Mouse (Mus musculus) embryonic facial prominence, embryonic 10.5 days (tissue): ENCODE results near the gene Osbp2. TPM values are rescaled to one million over a fixed set of nuclear protein-coding genes. Genes with fewer than 3 reads are reported as not detected.

Experiments used
- DNase-seq: peaks from one replicate; pipeline ENCODE4 v3.0.0-alpha.2; 2017; ENCODE audit warnings: low spot score
- H3K27ac ChIP-seq: fragments of 300-500 bp; sonication (generic); replicated peaks from 2 replicates; pipeline ENCODE4 v1.5.1; 2016; ENCODE audit warnings: mild to moderate bottlenecking
- H3K27me3 ChIP-seq: fragments of 300-500 bp; sonication (generic); replicated peaks from 2 replicates; pipeline ENCODE4 v1.6.1; 2016; ENCODE audit warnings: low read depth, mild to moderate bottlenecking; ENCODE audit not compliant: poor library complexity, severe bottlenecking
- H3K36me3 ChIP-seq: fragments of 300-500 bp; sonication (generic); replicated peaks from 2 replicates; pipeline ENCODE4 v1.6.1; 2016; ENCODE audit warnings: mild to moderate bottlenecking, moderate library complexity
- H3K4me1 ChIP-seq: fragments of 300-500 bp; sonication (generic); 2 replicates; pipeline ENCODE4 v1.6.1; 2016
- H3K4me3 ChIP-seq: fragments of 300-500 bp; sonication (generic); 2 replicates; pipeline ENCODE4 v1.5.1; 2016; ENCODE audit warnings: mild to moderate bottlenecking, moderate library complexity
- H3K9me3 ChIP-seq: fragments of 300-500 bp; sonication (generic); 2 replicates; pipeline ENCODE4 v1.6.1; 2016; ENCODE audit warnings: mild to moderate bottlenecking
- WGBS: fragments of 180-500 bp; shearing (Covaris S2); methylation state at CpG from one replicate; pipeline ENCODE4 v1.1.7; 2016; 5-methylcytosine and 5-hydroxymethylcytosine counted together
- polyA plus RNA-seq: library from polyadenylated mRNA; unstranded; fragments of >200 nt; fragmentation: Nextera tagmentation; extraction: Ambion mirVana; gene quantifications from 2 replicates; pipeline ENCODE4 v1.2.1, GENCODE M21; 2016

Osbp2 gene
- polyA plus RNA-seq, 1 experiment from 2014 or later = 1.2 TPM

DNA sequence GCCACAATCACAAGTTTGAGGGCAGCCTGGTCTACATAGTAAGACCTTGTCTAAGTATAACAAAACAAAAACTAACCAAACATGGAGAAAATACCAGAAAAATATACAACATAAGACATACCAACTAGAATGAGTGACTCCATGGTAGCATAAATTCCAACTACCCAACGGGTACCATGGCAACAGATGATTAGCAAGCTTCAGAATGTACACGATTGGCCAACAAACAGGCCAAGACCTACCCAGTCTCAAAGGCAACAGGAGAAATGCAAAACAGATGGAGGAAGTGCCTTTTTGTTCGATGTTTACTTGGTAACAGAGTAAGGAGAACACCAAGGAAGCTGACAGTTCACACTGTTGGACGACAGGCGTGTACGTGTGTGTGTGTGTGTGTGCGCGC lies 96.7 kb downstream of the Osbp2 start:
- H3K27ac ChIP-seq = no peak overlapping the region
- 83% methylated on average over 8 of the region's 8 CpGs for WGBS

DNA sequence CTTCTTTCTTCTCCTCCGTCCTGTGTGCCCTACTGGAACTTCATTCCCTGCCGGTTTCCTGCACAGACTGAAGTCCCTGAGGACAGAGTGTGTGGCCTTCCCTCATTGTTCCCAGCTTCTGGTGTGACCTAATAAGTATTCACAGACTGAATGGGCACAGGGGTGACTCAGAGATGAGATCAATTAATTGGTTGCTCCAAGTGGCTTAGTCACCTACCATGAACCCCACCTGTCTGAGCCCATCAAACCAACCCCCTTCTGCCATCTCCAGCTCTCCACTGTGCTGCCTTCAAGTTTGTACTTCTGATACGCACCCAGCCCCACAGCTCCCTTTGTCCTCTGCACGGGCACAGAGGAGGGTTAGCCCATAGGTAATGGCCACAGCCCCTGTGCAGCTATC lies 99.4 kb downstream of the Osbp2 start:
- peaks cover 18% of the 10 kb centered on the region for H3K4me1 ChIP-seq
- H3K27me3 ChIP-seq = peaks cover 53% of the 10 kb centered on the region
- DNase-seq = no peak
- WGBS = 47% methylated on average over 4 of the region's 4 CpGs
- no peak overlapping the region for H3K4me3 ChIP-seq
- H3K36me3 ChIP-seq = no peaks in the 10 kb centered on the region
- no peak overlapping the region for H3K27ac ChIP-seq
- H3K9me3 ChIP-seq = no peaks in the 10 kb centered on the region

More for the DNA sequence above, 96.7 kb downstream of the Osbp2 start:
- H3K27me3 ChIP-seq = peaks cover 34% of the 10 kb centered on the region
- DNase-seq = no peak
- no peak overlapping the region for H3K4me3 ChIP-seq
- H3K36me3 ChIP-seq = no peaks in the 10 kb centered on the region
- H3K4me1 ChIP-seq = peaks cover 9% of the 10 kb centered on the region; the same call in 1 of the 2 replicates
- H3K9me3 ChIP-seq = no peaks in the 10 kb centered on the region

DNA sequence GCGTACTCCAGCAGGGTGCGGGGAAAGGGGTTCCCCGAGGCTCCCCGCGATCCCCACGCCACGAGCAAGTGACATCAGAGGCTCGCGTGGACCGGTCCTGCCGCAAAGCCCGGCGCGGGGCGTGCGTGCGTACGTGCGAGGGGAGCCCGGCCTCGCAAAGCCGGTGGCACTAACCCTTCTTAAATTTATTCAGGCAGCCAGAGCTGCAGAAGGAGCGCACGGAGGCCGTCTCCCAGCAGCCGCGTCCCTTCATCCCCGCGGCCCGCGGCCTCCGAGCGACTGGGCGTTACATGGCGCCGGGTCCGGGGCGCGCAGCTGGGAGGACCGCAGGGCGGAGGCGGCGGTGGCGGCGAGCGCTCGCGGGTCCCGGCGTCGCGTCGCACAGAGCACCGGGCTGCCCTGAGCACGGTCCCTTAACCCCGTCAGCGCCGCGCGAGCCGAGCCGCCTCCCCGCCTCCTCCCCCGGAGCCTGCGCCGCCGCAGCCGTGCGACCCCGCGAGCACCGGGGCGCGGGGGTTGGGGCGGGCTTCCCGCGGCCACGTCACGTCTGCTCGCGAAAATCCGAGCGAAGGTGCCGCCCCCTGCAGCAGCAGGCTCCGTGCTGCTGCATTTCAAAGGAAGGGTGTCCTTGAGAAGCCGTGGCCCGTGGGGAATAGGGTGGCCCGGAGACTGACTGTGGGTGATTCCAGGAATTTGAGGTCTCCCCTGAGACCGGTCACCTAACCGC lies 101.8 kb downstream of the Osbp2 start:
- under 1% methylated on average over 90 of the region's 90 CpGs for WGBS
- Histone ChIP-seq H3K27ac (peak overlapping the region; percentile 70), H3K4me3 (peak overlapping the region; percentile 75), H3K9me3 (no peaks in the 10 kb centered on the region), H3K4me1 (peaks cover 18% of the 10 kb centered on the region), H3K36me3 (no peaks in the 10 kb centered on the region), H3K27me3 (peaks cover 63% of the 10 kb centered on the region)
- peak; percentile 57 for DNase-seq

DNA sequence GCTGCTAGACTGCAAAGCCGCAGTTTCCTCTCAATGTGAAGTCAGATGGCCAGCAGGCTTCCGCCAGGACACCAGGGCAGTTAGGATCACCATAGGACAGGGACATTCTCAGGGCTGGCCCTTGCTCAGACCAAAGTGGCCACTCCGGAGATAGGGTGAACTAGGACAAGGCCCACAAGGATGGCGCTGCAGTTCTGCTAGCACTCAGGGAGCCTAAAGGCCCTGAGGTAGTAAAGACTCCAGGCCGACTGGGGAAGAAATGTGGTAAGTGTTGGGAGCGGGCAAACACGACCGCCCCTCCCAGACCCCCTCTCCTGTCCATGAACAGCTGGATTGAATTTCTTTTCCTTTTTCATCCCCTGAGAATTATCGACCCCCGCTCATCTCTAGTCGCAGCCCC lies 102.4 kb downstream of the Osbp2 start:
- peak; percentile 38 for DNase-seq
- no peaks in the 10 kb centered on the region for H3K36me3 ChIP-seq
- no peaks in the 10 kb centered on the region for H3K9me3 ChIP-seq
- WGBS = 5% methylated on average over 11 of the region's 11 CpGs
- peaks cover 18% of the 10 kb centered on the region for H3K4me1 ChIP-seq
- peak overlapping the region; percentile 70; the same call in 1 of the 2 replicates for H3K27ac ChIP-seq
- H3K4me3 ChIP-seq = peak overlapping the region; percentile 75
- peaks cover 63% of the 10 kb centered on the region for H3K27me3 ChIP-seq

DNA sequence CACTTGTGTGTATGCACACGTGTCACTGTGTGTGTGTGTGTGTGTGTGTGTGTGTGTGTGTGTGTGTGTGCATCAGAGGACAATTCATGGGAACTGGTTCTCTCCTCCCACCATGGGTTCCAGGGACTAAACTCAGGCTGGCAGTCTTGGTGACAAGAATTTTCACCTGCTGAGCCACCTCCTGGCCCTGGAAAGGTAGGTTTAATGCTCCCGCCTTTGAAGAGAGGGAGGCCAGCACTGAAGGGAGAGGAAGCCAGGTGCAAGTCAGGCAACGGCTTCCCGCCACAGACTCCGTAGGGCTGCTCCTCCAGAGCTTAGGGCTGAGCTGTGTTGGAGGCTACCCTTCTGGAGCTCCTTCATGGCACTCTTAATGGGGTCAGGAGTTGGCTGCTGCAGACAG lies 104.3 kb downstream of the Osbp2 start:
- Histone ChIP-seq H3K4me3 (no peak overlapping the region), H3K36me3 (no peaks in the 10 kb centered on the region), H3K27me3 (peaks cover 61% of the 10 kb centered on the region), H3K9me3 (no peaks in the 10 kb centered on the region), H3K27ac (no peak overlapping the region), H3K4me1 (peaks cover 26% of the 10 kb centered on the region)
- no peak for DNase-seq
- 76% methylated on average over 5 of the region's 5 CpGs for WGBS

DNA sequence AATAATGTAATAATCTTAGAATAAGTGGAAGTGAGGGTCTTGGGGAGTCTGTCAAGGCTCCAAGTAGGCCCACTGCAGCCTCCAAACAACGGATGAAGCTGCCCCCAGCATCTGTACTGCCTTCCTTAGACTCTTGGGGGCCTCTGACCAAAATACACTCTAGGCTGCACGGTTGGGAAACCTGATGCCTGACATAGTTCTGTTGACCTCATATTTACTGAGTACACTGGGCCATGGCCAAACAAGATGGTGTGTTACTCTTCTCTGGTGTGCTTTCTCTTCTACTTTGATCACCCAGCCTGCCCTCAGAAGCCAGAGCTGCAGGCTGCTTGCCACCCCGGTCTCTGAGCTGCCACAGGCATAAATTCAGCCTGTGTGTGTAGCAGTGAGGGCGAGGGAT lies 108.4 kb downstream of the Osbp2 start:
- Histone ChIP-seq H3K27ac (no peak overlapping the region), H3K9me3 (no peaks in the 10 kb centered on the region), H3K4me3 (no peak overlapping the region), H3K4me1 (peaks cover 12% of the 10 kb centered on the region), H3K27me3 (peaks cover 20% of the 10 kb centered on the region), H3K36me3 (no peaks in the 10 kb centered on the region)
- WGBS = 59% methylated on average over 4 of the region's 4 CpGs
- no peak for DNase-seq

DNA sequence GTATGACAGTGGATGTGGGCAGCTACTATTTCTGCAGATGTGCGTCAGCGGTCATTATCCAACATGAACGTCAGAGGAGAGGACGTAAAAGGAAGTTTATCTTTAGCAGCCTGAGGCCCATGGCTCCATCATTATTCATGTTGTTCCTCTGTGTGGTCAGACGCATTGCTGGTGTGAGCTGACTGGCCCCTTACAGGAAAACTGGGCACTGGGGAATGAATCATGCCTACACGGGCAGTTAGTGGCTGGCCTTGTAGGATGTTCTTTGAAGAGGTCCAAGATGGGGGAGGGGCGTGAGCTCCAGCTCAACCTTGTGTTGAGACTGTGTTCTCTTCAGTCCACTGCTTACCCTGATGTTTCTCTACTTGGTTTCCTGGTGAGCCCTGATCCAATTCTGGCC lies 109.0 kb downstream of the Osbp2 start:
- H3K4me3 ChIP-seq = no peak overlapping the region
- no peak overlapping the region for H3K27ac ChIP-seq
- H3K9me3 ChIP-seq = no peaks in the 10 kb centered on the region
- WGBS = 82% methylated on average over 7 of the region's 7 CpGs
- H3K27me3 ChIP-seq = peaks cover 14% of the 10 kb centered on the region
- H3K4me1 ChIP-seq = peaks cover 12% of the 10 kb centered on the region
- H3K36me3 ChIP-seq = no peaks in the 10 kb centered on the region
- no peak for DNase-seq

DNA sequence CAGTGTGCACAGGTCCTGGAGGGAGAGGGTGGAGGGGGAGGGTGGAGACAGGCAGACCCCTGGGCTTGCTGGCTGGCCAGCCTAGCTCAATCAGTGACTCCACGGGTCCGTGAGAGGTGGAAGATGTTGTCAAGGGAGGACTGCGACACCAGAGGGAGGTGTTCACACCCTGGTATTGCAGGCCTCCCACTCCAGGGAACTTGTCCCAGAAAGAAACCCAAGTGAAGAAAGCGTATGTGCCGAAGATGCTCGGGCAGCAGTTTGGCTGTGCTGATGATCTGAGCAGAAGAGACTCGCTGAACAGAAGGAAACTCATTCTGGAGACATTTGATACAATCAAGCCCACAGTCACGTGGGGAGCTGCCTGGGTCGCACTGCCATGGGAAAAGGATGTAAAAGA lies 109.8 kb downstream of the Osbp2 start:
- DNase-seq = no peak
- peaks cover 12% of the 10 kb centered on the region for H3K4me1 ChIP-seq
- H3K36me3 ChIP-seq = no peaks in the 10 kb centered on the region
- H3K27ac ChIP-seq = no peak overlapping the region
- 72% methylated on average over 9 of the region's 9 CpGs for WGBS
- no peak overlapping the region for H3K4me3 ChIP-seq
- H3K9me3 ChIP-seq = no peaks in the 10 kb centered on the region
- peaks cover 6% of the 10 kb centered on the region for H3K27me3 ChIP-seq

DNA sequence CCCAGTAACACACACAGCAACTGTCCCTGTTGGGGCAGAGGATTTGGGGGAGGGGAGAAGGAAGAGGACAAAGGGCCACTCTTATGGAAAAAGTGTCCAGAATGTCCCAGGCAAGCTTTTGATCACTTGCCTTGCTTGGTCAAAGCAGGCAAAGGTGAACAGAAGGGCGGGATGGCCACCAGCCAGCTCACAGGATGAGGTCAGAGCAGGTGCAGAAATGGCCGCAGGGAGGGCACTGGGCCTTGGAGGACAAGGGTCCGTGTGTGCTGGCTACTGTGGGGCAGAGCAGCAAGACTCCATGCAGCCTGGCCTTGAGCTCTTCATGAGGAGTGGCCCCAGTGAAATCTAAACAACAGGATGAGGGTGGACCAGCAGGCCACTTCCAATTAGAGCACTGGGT lies 110.9 kb downstream of the Osbp2 start:
- H3K27ac ChIP-seq = no peak overlapping the region
- no peaks in the 10 kb centered on the region for H3K9me3 ChIP-seq
- no peak for DNase-seq
- no peaks in the 10 kb centered on the region for H3K27me3 ChIP-seq
- H3K36me3 ChIP-seq = no peaks in the 10 kb centered on the region
- WGBS = 70% methylated on average over 3 of the region's 3 CpGs
- H3K4me3 ChIP-seq = no peak overlapping the region
- peaks cover 12% of the 10 kb centered on the region for H3K4me1 ChIP-seq

DNA sequence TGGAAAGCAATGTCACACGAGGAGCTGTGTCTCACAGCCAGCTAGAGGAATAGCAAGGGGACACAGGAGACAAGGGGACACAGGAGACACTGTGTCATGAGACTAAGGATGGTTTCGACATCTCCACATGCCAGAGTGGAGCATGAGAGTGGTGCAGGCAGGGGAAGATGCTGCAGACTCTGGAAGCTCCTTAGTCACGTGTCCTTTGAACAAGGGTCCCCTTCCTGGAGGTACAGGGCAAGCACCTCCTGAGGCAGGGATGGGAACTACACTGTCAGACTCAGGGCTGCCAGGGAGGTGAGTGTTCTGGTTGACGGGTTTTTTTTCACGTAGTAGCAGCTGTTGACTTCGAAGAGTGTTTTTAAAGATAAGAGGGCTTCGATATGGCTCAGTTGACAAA lies 113.9 kb downstream of the Osbp2 start:
- no peak for DNase-seq
- WGBS = 34% methylated on average over 7 of the region's 7 CpGs
- Histone ChIP-seq H3K4me3 (no peak overlapping the region), H3K9me3 (no peaks in the 10 kb centered on the region), H3K27me3 (no peaks in the 10 kb centered on the region), H3K36me3 (no peaks in the 10 kb centered on the region), H3K4me1 (0 out of 2 replicates have a peak, but pooled peaks cover 4% of the 10 kb centered on the region), H3K27ac (no peak overlapping the region)

DNA sequence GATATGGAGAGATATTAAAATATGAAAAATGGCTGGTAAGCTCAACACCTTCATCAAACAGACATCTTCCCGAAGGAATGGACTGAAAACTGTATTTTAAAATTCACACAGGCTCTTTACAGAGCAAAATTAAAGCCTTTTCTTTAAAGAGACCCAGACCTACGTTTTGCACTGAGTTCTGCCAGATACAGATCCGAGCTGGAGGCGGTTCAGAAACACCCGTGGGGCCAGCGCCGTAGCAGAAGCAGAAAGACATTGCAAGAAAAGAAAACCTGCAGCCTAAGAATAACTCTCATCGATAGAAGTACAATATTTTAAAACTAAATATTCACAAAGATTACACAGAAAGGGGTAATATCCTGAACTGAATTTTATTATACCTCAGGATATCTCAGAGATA lies 121.3 kb downstream of the Osbp2 start:
- H3K27ac ChIP-seq = no peak overlapping the region
- 83% methylated on average over 8 of the region's 8 CpGs for WGBS
- no peaks in the 10 kb centered on the region for H3K4me1 ChIP-seq
- no peaks in the 10 kb centered on the region for H3K27me3 ChIP-seq
- DNase-seq = no peak
- H3K36me3 ChIP-seq = no peaks in the 10 kb centered on the region
- H3K9me3 ChIP-seq = no peaks in the 10 kb centered on the region
- no peak overlapping the region for H3K4me3 ChIP-seq

DNA sequence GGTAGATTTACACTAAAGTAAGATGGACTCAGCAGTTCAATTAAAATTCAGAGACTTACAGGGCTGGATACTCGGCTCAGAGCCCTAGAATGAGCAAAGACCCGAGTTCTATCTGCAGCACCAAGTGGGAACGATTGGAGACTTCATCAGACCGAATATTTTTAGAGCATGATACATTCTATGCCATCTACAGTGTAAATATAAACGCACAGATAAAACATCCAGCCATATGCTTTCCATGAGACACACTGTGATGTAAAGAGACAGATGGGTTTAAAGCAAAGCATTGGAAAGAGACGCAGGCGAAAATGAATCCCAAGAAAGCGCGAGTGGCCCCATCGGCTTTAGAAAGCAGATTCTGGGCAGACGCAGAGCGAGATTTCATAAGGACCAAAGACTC lies 122.5 kb downstream of the Osbp2 start:
- no peak overlapping the region for H3K4me3 ChIP-seq
- H3K9me3 ChIP-seq = no peaks in the 10 kb centered on the region
- H3K27me3 ChIP-seq = no peaks in the 10 kb centered on the region
- no peaks in the 10 kb centered on the region for H3K4me1 ChIP-seq
- WGBS = 89% methylated on average over 12 of the region's 12 CpGs
- no peak for DNase-seq
- H3K36me3 ChIP-seq = no peaks in the 10 kb centered on the region
- H3K27ac ChIP-seq = no peak overlapping the region

DNA sequence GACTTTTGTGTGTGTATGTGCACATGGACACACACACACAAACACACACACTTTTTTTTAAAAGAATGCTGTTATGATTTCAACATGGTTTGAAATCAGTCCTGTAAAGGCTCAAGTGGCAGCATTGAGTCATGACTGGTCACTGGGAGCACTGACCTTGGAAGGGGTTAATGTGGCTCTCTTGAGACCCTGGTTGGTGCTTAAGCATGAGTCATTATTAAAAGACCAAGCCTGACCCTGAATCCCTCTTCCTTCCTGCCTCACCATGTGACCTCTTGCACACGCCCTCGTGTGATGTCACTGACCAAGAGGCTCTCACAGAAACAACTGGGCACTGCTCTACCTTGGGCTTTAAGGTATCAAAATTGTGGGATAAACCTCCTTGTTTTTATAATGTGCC lies 124.9 kb downstream of the Osbp2 start:
- Histone ChIP-seq H3K27ac (no peak overlapping the region), H3K36me3 (no peaks in the 10 kb centered on the region), H3K27me3 (no peaks in the 10 kb centered on the region), H3K9me3 (no peaks in the 10 kb centered on the region), H3K4me3 (no peak overlapping the region), H3K4me1 (no peaks in the 10 kb centered on the region)
- 84% methylated on average over 2 of the region's 2 CpGs for WGBS
- no peak for DNase-seq
